Mouse (Mus musculus) bone marrow macrophage, adult 2 months (primary cell): Measurements from ENCODE around the gene Asic2. TPM values are rescaled to one million over a fixed set of nuclear protein-coding genes. Genes with fewer than 3 reads are reported as not detected.
"Not testable (repeated sequence)": the region's sequence is repeated elsewhere in the genome, so short reads cannot be mapped to it uniquely, and the experiment has no call there.

Source experiments
- H3K27ac ChIP-seq: 2 replicates; pipeline ENCODE4 v1.5.1; 2012; ENCODE audit warnings: low read depth, low read length; ENCODE audit not compliant: insufficient read depth
- H3K4me1 ChIP-seq: 2 replicates; pipeline ENCODE4 v1.6.1; 2012; ENCODE audit warnings: low read length; ENCODE audit not compliant: control insufficient read depth, insufficient read depth
- H3K4me3 ChIP-seq: 2 replicates; pipeline ENCODE4 v1.5.1; 2012; ENCODE audit warnings: mild to moderate bottlenecking, low read length, moderate library complexity; ENCODE audit not compliant: insufficient read depth
- CTCF ChIP-seq: IDR thresholded peaks from 2 replicates; pipeline ENCODE4 v1.5.1; 2012; ENCODE audit warnings: low read depth, mild to moderate bottlenecking, low read length, moderate library complexity
- POLR2A ChIP-seq: IDR thresholded peaks from 2 replicates; pipeline ENCODE4 v1.6.1; 2012; ENCODE audit warnings: mild to moderate bottlenecking, low read depth, low read length, borderline replicate concordance
- polyA plus RNA-seq: library from polyadenylated mRNA; stranded (reverse); fragments of >200 nt; gene quantifications from 2 replicates; pipeline ENCODE4 v1.2.4, GENCODE M21; 2012; ENCODE audit not compliant: missing spikeins, insufficient read depth, insufficient read length

The Asic2 gene
- polyA plus RNA-seq, 1 experiment, result not detected

GRCm38 (mm10) chr11:81371545-81371944 lies 596.7 kb downstream of the Asic2 start:
- no peak overlapping the region for H3K4me3 ChIP-seq
- no peaks in the 10 kb centered on the region for H3K4me1 ChIP-seq
- H3K27ac ChIP-seq, result no peak overlapping the region
- TF ChIP-seq POLR2A (no peak), CTCF (no peak)

- Histone ChIP-seq H3K4me1 (no peaks in the 10 kb centered on the region), H3K27ac (no peak overlapping the region), H3K4me3 (no peak overlapping the region)
- TF ChIP-seq CTCF (no peak), POLR2A (no peak)
Observed at GRCm38 (mm10) chr11:81370426-81370810, 597.8 kb downstream of the Asic2 start.

- Histone ChIP-seq H3K4me3 (no peak overlapping the region), H3K27ac (no peak overlapping the region), H3K4me1 (no peaks in the 10 kb centered on the region)
- TF ChIP-seq CTCF, result no peak
- no peak for TF ChIP-seq POLR2A
Observed at GRCm38 (mm10) chr11:81369497-81370425, 598.5 kb downstream of the Asic2 start.

- TF ChIP-seq POLR2A, result no peak
- no peak for TF ChIP-seq CTCF
- Histone ChIP-seq H3K27ac (no peak overlapping the region), H3K4me1 (no peaks in the 10 kb centered on the region)
Observed at GRCm38 (mm10) chr11:81364442-81364841, 603.8 kb downstream of the Asic2 start.

GRCm38 (mm10) chr11:81362461-81362860 lies 605.8 kb downstream of the Asic2 start:
- Histone ChIP-seq H3K4me1 (no peaks in the 10 kb centered on the region), H3K27ac (no peak overlapping the region), H3K4me3 (no peak overlapping the region)
- TF ChIP-seq CTCF (no peak), POLR2A (no peak)

More at GRCm38 (mm10) chr11:81364442-81364841, 603.8 kb downstream of the Asic2 start:
- H3K4me3 ChIP-seq, result no peak overlapping the region

GRCm38 (mm10) chr11:81361040-81361439 lies 607.2 kb downstream of the Asic2 start:
- H3K4me1 ChIP-seq, result no peaks in the 10 kb centered on the region
- TF ChIP-seq POLR2A, result no peak
- no peak for TF ChIP-seq CTCF
- no peak overlapping the region for H3K4me3 ChIP-seq
- H3K27ac ChIP-seq, result no peak overlapping the region

GRCm38 (mm10) chr11:81350498-81350897 lies 617.8 kb downstream of the Asic2 start:
- not testable (repeated sequence) for H3K4me1 ChIP-seq, H3K4me3 ChIP-seq, H3K27ac ChIP-seq

GRCm38 (mm10) chr11:81331977-81332376 lies 636.3 kb downstream of the Asic2 start:
- no peak overlapping the region for H3K4me3 ChIP-seq
- no peak for TF ChIP-seq CTCF
- no peak for TF ChIP-seq POLR2A
- no peaks in the 10 kb centered on the region for H3K4me1 ChIP-seq
- H3K27ac ChIP-seq, result no peak overlapping the region

- H3K27ac ChIP-seq, result no peak overlapping the region
- TF ChIP-seq CTCF (no peak), POLR2A (no peak)
- H3K4me1 ChIP-seq, result no peaks in the 10 kb centered on the region
- no peak overlapping the region for H3K4me3 ChIP-seq
Observed at GRCm38 (mm10) chr11:81330982-81331381, 637.3 kb downstream of the Asic2 start.

- TF ChIP-seq CTCF (no peak), POLR2A (no peak)
- Histone ChIP-seq H3K27ac (no peak overlapping the region), H3K4me3 (no peak overlapping the region), H3K4me1 (no peaks in the 10 kb centered on the region)
Observed at GRCm38 (mm10) chr11:81328088-81328487, 640.2 kb downstream of the Asic2 start.
